Mouse (Mus musculus) embryo, embryonic 9.5 days (tissue): ENCODE results near the gene Catip.

Experiments used
- DNase-seq: peaks from one replicate; pipeline ENCODE4 v3.0.0-alpha.2; 2017; ENCODE audit errors: extremely low spot score

The Catip gene

GRCm38 (mm10) chr1:74397919-74398451, 36.1 kb downstream of the Catip start:
- peak; percentile 78 for DNase-seq

- DNase-seq, result no peak
Measured at GRCm38 (mm10) chr1:74400531-74400930, 38.6 kb downstream of the Catip start.

GRCm38 (mm10) chr1:74401015-74401702, 39.3 kb downstream of the Catip start:
- no peak for DNase-seq

GRCm38 (mm10) chr1:74404206-74404605, 42.3 kb downstream of the Catip start:
- no peak for DNase-seq

- DNase-seq, result no peak
Measured at GRCm38 (mm10) chr1:74408589-74409504, 46.9 kb downstream of the Catip start, which contains the start of gene Vil1. Gene Vil1, plus strand, starts transcription at chr1:74409376.

GRCm38 (mm10) chr1:74411753-74412325, 49.9 kb downstream of the Catip start:
- no peak for DNase-seq

GRCm38 (mm10) chr1:74412711-74413110, 50.8 kb downstream of the Catip start:
- no peak for DNase-seq

- peak; percentile 67 for DNase-seq
Measured at GRCm38 (mm10) chr1:74415143-74415542, 53.2 kb downstream of the Catip start.
